ENCODE assay signal across 11 mouse cellular contexts in genomic region chr2:52013306-52013820, GRCm38 (mm10). TPM values are rescaled to one million over a fixed set of nuclear protein-coding genes. Genes with fewer than 3 reads are reported as not detected.
DNase-seq lines count a peak whose midpoint lies in the region.
"Had no signal": no experiment of that assay in that cellular context is flagged by ENCODE, and none has a peak within 500 bp of the region (broad histone marks: within the 10 kb centered on the region; RNA-seq: fewer than 3 reads in every experiment).

No protein-coding gene starts in this region.

- intact Hi-C loops in heart, postnatal 25 days (cut with DNase I), result no loop called here
- intact Hi-C loops in gastrocnemius, postnatal 14 days (cut with DNase I; ENCODE audit: low total_unique reads), result no loop called here

- peak; percentile 95 for DNase-seq in heart, adult 11 months
- DNase-seq in heart, postnatal 25 days (ENCODE audit: low spot score), result no peak
- DNase-seq in ES-CJ7 (ENCODE audit: low read depth, low spot score), result peak; percentile 56
- DNase-seq in cerebellum, adult 18-20 months, result peak; percentile 72 to 85
- DNase-seq in gastrocnemius, postnatal 14 days, result peak; percentile 24
- DNase-seq in urinary bladder, postnatal 4 days (ENCODE audit: low spot score in 2 of 2), result no peak
- no peak for DNase-seq in adrenal gland, adult 2 months
- DNase-seq in urinary bladder, postnatal 10 days (ENCODE audit: low spot score), result no peak
- DNase-seq: kidney, postnatal 14 days had no signal

RNA-seq across cellular contexts. Expression of gene Tnfaip6, which starts 24.4 kb away (rescaled TPM):
- under 1 TPM; 0.75 to 0.98 TPM for total RNA-seq in heart, postnatal 25 days (2021)
- 1 to 10 TPM; 2.0 to 3.6 TPM for total RNA-seq in gastrocnemius, postnatal 14 days (2021)
- total RNA-seq in adrenal gland, adult 2 months (2021), result 1 to 10 TPM in 1 of 2 experiments, under 1 TPM in 1; 0.62 to 1.7 TPM
- polyA plus RNA-seq in adrenal gland, adult 2 months (2012; rRNA removed), result 0.06 TPM in 1 of 2 replicates, not detected in the other
- total RNA-seq: MEL had no signal
- polyA plus RNA-seq: liver, adult 2 months had no signal

RNA-seq across cellular contexts. Expression of gene Nmi, which starts 40.1 kb away (rescaled TPM):
- 1 to 10 TPM; 5.6 to 6.4 TPM for total RNA-seq in heart, postnatal 25 days (2021)
- total RNA-seq in gastrocnemius, postnatal 14 days (2021), result 1 to 10 TPM; 3.4 to 4.3 TPM
- 10 to 100 TPM in 1 of 2 experiments, 1 to 10 TPM in 1; 8.2 to 11.5 TPM for total RNA-seq in adrenal gland, adult 2 months (2021)
- 0.38 and 0.82 TPM in 2 replicates for polyA plus RNA-seq in adrenal gland, adult 2 months (2012; rRNA removed)

RNA-seq across cellular contexts. Expression of gene Rif1, which starts 59.3 kb away (rescaled TPM):
- 10 to 100 TPM; 19.2 to 21.7 TPM for total RNA-seq in heart, postnatal 25 days (2021)
- 1 to 10 TPM; 7.5 to 9.3 TPM for total RNA-seq in gastrocnemius, postnatal 14 days (2021)
- total RNA-seq in adrenal gland, adult 2 months (2021), result 10 to 100 TPM; 24.1 to 26.4 TPM
- polyA plus RNA-seq in adrenal gland, adult 2 months (2012; rRNA removed), result 0.40 and 1.1 TPM in 2 replicates

Comparison
In these comparisons a context has a peak if more than half of its experiments do, and no peak if none do; other contexts are left out.
1. DNase-seq: peak in heart, adult 11 months (single experiment), ES-CJ7 (single experiment), cerebellum, adult 18-20 months (2 of 2) and gastrocnemius, postnatal 14 days (single experiment); none in heart, postnatal 25 days (single experiment), urinary bladder, postnatal 4 days (0 of 2), adrenal gland, adult 2 months (single experiment) and urinary bladder, postnatal 10 days (single experiment).